Mouse (Mus musculus): Measurements from ENCODE around the gene Trappc3l. TPM values are rescaled to one million over a fixed set of nuclear protein-coding genes. Genes with fewer than 3 reads are reported as not detected.

The Trappc3l gene
- polyA plus RNA-seq (2012; rRNA removed) = 0.08 TPM in 1 of 2 replicates, not detected in the other

GRCm38 (mm10) chr10:34037401-34037800 is at the start of gene Trappc3l:
TSS of gene Trappc3l (plus strand) at chr10:34037597.

GRCm38 (mm10) chr10:34019302-34020075 is 17.9 kb upstream of the Trappc3l start, which contains the start of gene Rwdd1:
TSS of gene Rwdd1 (minus strand) at chr10:34019624.

GRCm38 (mm10) chr10:34044210-34044609 is 6.8 kb downstream of the Trappc3l start, which contains the start of gene Calhm4:
TSS of gene Calhm4 (minus strand) at chr10:34044310.

GRCm38 (mm10) chr10:34096418-34096883 is 59.1 kb downstream of the Trappc3l start, which contains the start of gene Calhm5:
TSS of gene Calhm5 (minus strand) at chr10:34096519.

GRCm38 (mm10) chr10:34127392-34128378 is 90.3 kb downstream of the Trappc3l start, which contains the start of gene Calhm6:
TSS of gene Calhm6 (minus strand) at chr10:34127984.

Other genes starting within 250 kb of the Trappc3l start
- gene Sult3a1, start 179.9 kb upstream of the Trappc3l start, polyA plus RNA-seq (2012; rRNA removed) = not detected in 2 replicates
- 0.76 and 1.2 TPM in 2 replicates for gene Rsph4a, start 132.5 kb upstream of the Trappc3l start, polyA plus RNA-seq (2012; rRNA removed)
- 11.8 and 12.4 TPM in 2 replicates for gene Zup1, start 86.3 kb upstream of the Trappc3l start, polyA plus RNA-seq (2012; rRNA removed)
- 70.7 and 83.6 TPM in 2 replicates for gene Rwdd1, start 18.0 kb upstream of the Trappc3l start, polyA plus RNA-seq (2012; rRNA removed)
- not detected in 2 replicates for gene Calhm4, start 6.7 kb downstream of the Trappc3l start, polyA plus RNA-seq (2012; rRNA removed)
- 0.52 and 0.70 TPM in 2 replicates for gene Calhm5, start 58.9 kb downstream of the Trappc3l start, polyA plus RNA-seq (2012; rRNA removed)
- 0.35 and 0.61 TPM in 2 replicates for gene Calhm6, start 90.4 kb downstream of the Trappc3l start, polyA plus RNA-seq (2012; rRNA removed)
- gene Dse, start 170.1 kb downstream of the Trappc3l start, polyA plus RNA-seq (2012; rRNA removed) = 5.5 and 7.3 TPM in 2 replicates
- 75.1 and 75.2 TPM in 2 replicates for gene Tspyl1, start 244.6 kb downstream of the Trappc3l start, polyA plus RNA-seq (2012; rRNA removed)

Measured in central nervous system, embryonic 18 days (tissue).